Mouse (Mus musculus) naive thymus-derived CD4-positive, alpha-beta T cell, adult 5 months (primary cell): ENCODE measurements around the gene Nfs1. TPM values are rescaled to one million over a fixed set of nuclear protein-coding genes. Genes with fewer than 3 reads are reported as not detected.

ENCODE experiments used
- polyA plus RNA-seq: library from polyadenylated mRNA; unstranded; fragments of 100-300 nt; shearing (Covaris generic); gene quantifications from one replicate; pipeline ENCODE4 v1.2.1, GENCODE M21; 2017

Gene Nfs1
- polyA plus RNA-seq = 38.9 TPM

DNA sequence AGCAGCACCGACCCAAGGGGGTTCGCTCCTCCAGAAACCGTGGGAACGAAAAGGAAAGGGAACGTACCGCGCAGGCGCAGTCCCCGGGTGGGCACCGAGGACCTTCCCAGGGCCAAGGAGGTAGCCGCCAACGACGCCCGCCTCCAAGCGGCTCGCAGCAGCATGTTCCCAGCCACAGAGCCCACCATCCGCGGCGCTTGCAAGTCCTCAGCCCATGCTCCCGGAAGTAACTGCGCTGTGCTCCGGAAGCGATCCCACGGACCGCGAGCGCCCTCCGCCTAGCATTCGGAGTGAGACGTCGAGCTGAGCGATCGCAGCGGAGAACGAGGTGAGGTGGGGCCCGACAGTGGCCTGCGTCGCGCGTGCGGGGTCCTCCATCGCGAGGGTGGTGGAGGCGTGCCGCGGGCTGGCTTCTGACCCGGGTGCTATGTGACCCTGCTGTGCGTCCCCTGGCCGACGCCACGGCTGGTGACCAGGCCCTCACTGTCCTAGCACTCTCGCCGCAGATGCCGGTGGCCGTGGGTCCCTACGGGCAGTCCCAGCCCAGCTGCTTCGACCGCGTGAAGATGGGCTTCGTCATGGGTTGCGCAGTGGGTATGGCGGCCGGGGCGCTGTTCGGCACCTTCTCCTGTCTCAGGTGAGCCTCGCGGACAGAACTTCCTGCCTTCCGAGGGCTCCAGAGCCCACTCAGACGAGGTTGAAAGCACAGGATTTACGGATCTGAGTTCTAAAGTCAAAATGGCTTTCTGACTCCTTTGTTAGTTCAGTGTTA is at the start of gene Nfs1, which contains the start of gene Romo1:
Nfs1 (minus strand) TSS at position 234 of the 772 bp plus-strand sequence.
Romo1 (plus strand) TSS at position 87 of the 772 bp plus-strand sequence.

DNA sequence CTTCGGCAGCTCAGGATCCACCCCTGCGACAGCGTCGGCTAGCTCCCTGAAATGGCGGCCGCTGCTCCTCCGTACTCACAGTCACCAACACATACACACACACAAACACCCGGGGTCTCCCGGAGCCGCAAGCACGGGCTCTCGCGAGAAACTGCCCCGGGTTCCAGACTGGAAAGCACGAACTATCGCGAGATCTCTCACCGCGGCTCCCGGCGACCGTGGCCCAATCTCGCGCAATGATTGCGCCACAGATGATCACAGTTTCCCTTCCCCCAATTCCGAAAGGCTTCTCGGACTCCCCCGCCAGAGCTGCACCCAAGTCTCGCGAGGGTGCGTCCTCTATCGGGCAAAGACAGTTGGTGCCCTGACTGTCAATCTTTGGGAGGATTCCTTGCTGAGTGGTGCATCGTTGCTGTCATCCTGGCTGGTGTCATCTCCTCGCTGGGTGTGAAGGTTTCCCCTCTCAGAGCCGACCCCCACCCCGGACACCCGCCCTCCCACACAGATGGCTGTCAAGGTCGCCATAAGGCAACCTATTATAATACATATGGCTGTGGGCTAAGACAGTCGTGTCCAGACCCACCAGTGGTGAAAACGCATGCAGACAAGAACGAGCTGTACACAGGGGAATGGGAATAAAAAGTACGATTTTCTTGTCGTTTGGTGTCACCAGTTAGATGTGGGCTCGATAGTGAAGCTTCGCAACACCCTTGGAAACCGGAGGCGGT is 36.3 kb upstream of the Nfs1 start, which contains the start of gene Rbm39:
Rbm39 (minus strand) TSS at position 145 of the 728 bp plus-strand sequence.

GRCm38 (mm10) chr2:156126992-156127391 is 17.0 kb downstream of the Nfs1 start, which contains the start of gene Gm28036:
Gene Gm28036, minus strand, starts transcription at chr2:156127092.

GRCm38 (mm10) chr2:156111358-156112079 is 32.5 kb downstream of the Nfs1 start, which contains the start of the genes Cpne1 and Rbm12:
Gene Cpne1, minus strand, starts transcription at chr2:156111965.
Gene Rbm12, minus strand, starts transcription at chr2:156111978.

Other genes starting within 250 kb of the Nfs1 start
- gene Uqcc1, start 213.9 kb downstream of the Nfs1 start, polyA plus RNA-seq = 45.5 TPM
- gene Gm15557, start 203.5 kb downstream of the Nfs1 start, polyA plus RNA-seq = not detected
- gene Gdf5, start 198.8 kb downstream of the Nfs1 start, polyA plus RNA-seq = not detected
- 19.3 TPM for gene Cep250, start 187.7 kb downstream of the Nfs1 start, polyA plus RNA-seq
- 2.7 TPM for gene 6430550D23Rik, start 136.2 kb downstream of the Nfs1 start, polyA plus RNA-seq
- gene Ergic3, start 136.1 kb downstream of the Nfs1 start, polyA plus RNA-seq = 78.5 TPM
- not detected for gene Fer1l4, start 91.2 kb downstream of the Nfs1 start, polyA plus RNA-seq
- gene Spag4, start 79.0 kb downstream of the Nfs1 start, polyA plus RNA-seq = 3.5 TPM
- gene Cpne1, start 32.2 kb downstream of the Nfs1 start, polyA plus RNA-seq = 64.8 TPM
- gene Rbm12, start 32.2 kb downstream of the Nfs1 start, polyA plus RNA-seq = 54.4 TPM
- 24.9 TPM for gene Gm28036, start 17.1 kb downstream of the Nfs1 start, polyA plus RNA-seq
- gene Romo1, start 147 bp downstream of the Nfs1 start, polyA plus RNA-seq = 119 TPM
- 1,761 TPM for gene Rbm39, start 36.1 kb upstream of the Nfs1 start, polyA plus RNA-seq
- 97.4 TPM for gene Phf20, start 52.3 kb upstream of the Nfs1 start, polyA plus RNA-seq
- 4.4 TPM for gene Cnbd2, start 168.1 kb upstream of the Nfs1 start, polyA plus RNA-seq
- 97.1 TPM for gene Scand1, start 168.5 kb upstream of the Nfs1 start, polyA plus RNA-seq